Mouse (Mus musculus) E14TG2a.4 (cell line): ENCODE measurements around the gene Mtus2.

Source experiments
- CTCF ChIP-seq: conservative IDR thresholded peaks from 2 replicates; pipeline ENCODE4 v1.5.1; 2014; ENCODE audit warnings: low read length
- NANOG ChIP-seq: IDR thresholded peaks from 2 replicates; pipeline ENCODE4 v1.6.1; 2014; ENCODE audit warnings: borderline replicate concordance, low read length, mixed read lengths

GRCm38 (mm10) chr5:148107890-148108289 is 150.8 kb downstream of the Mtus2 start:
- TF ChIP-seq CTCF (no peak), NANOG (no peak)
